Mouse (Mus musculus): ENCODE measurements at regions not wholly inside any gene's neighbourhood (a gene's known extent, or its start where the extent isn't known, plus 50 kb on each side); places are given as distances from the start of the nearest gene placed in this dataset.

- no peak for DNase-seq (ENCODE audit: low read depth, low spot score)
These were observed 139.3 kb upstream of the Prox1 start for GRCm38 (mm10) chr1:190309831-190310230.

DNA sequence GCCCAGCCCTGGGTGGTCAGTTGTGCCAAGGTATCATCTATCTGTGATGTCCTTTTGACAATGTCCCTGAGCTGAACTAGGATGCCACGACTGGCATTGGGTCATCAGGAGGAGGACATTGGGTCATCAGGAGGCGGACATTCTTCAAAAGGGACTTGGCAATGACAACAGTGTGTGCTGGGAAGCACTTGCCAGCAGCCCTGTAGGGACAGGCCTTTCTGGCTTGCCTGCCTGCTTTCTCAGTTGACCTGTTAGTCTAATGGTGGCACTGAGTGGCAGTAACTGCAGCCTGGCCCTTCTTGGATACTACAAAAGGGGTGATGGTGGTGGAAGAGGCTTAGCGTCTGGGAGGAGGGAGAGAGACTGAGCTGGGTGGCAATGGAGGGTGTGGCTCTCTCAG, 137.2 kb upstream of the Prox1 start:
- no peak for DNase-seq (ENCODE audit: low read depth, low spot score)

- peak; percentile 30 for DNase-seq (ENCODE audit: low read depth, low spot score)
These were observed 127.3 kb upstream of the Prox1 start for GRCm38 (mm10) chr1:190297666-190298327.

- no peak for DNase-seq (ENCODE audit: low read depth, low spot score)
These were observed 119.5 kb upstream of the Prox1 start for GRCm38 (mm10) chr1:190290061-190290460.

DNA sequence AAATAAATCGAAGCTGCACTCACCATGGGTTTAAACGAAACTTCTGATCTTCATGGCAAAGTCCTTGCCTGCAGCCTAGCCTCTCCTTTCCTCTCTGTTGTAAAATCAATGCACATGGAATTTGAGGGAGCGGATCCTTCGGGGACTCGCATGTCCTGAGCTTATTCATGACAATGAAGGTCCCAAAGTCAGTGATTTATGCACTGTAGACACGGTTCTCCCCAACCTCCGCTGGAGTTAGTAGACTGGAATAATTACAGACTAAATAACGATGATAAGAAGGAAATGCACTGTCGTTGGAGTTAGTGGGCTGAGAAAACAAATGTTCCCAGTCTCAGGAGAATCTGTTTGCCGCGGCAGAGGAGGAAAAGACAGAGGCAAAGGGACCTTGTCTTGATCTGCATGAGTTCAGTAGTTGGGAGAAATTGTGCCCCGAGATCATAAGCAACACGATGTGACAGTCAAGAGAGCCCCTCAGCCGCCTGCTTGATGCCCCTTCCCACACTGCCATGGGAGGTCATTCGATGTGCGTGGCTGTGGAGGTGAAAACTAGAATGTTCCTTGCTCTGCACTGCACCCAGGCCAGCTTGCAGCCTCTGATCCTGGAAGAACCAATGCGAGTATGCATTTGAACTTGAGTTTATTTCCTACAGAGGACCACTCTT, 116.1 kb upstream of the Prox1 start:
- DNase-seq (ENCODE audit: low read depth, low spot score), result no peak

DNA sequence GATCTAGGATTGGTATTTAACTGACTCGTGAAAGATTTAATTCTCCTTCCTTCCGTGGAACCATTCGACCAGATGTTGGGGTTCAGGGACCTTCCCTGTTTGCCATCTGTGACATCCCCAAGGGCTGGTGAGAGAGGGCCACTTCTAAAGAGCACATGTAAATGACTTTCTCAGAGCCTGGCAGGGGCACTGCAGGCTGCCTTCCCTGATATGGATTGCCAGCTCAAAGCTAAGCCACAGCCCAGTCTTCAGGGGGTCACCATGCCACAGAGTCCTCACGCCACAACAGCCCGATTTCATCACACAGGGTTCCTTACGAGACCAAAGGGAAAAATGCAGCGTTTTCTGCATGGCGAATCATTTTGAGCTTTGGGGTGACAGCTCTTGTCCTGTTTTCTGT, 115.1 kb upstream of the Prox1 start:
- DNase-seq (ENCODE audit: low read depth, low spot score), result no peak

DNA sequence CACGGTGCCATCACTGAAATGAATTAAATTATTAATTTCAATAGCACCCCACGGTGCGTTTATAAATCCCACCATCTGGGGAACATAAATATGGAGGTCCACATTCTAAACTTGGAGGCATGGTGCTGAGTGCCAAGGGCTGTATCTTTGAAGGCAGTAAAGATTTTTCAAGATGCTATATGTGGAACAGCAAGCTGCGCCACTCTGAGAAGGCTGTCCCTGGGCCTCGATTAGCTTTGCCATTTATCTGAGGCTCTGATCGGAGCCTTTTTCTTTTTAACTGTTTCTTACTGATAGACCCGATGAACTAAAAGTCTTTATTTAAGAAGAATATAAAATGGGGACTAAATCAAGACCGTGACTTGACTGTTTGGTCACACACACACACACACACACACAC, 114.5 kb upstream of the Prox1 start:
- DNase-seq (ENCODE audit: low read depth, low spot score), result no peak

GRCm38 (mm10) chr1:190284138-190284537, 113.6 kb upstream of the Prox1 start:
- DNase-seq (ENCODE audit: low read depth, low spot score), result no peak

- DNase-seq (ENCODE audit: low read depth, low spot score), result peak; percentile 93
These were observed 109.8 kb upstream of the Prox1 start for GRCm38 (mm10) chr1:190280081-190280858.

DNA sequence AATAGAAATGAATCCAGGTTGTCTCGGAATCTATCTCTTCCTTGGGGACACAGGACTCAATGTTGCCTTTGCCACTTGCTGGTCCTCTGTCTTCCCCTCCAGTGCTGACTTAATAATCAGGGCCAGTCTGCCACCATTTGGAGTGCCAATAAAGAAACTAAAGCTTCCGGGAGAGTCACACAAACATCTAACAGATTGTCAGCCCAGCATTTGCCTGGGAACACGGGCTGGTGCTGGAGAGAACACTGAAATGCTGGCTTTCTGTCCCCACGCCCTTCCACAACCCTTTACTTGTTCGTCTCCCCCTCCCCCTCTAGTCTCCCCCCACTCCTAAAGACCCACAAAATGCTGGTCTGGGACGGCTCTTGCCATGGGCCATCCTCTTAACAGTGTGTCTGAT, 104.4 kb upstream of the Prox1 start:
- peak; percentile 12 for DNase-seq (ENCODE audit: low read depth, low spot score)

DNA sequence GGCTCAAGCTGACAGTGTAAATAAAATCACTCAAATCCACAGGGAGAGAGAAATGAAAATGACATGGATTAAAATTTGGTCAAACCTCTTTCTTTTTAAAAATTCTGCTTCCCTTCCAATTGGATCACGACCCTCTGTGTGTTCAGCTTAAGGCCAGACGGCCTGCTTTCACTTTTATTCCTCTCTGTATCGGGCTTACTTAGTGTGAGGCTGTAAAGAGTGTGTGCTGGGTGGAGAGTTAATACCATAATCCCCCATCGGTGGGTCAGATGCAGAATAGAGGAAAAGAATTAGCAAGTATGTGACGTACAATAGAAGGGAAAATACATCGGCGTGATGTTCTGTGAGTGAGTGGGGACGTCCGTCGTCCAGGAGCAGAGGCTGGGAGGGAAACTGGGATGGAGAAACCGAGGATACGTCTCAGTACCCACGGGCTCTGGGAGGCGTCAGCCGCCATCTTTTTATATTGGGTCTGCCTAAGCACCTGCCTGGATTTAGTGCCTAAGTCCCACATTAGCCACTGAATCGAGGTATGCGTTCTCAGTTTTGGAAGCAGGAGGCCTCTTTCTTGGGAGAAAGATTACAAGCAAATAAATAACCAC, 100.4 kb upstream of the Prox1 start:
- DNase-seq (ENCODE audit: low read depth, low spot score), result no peak

GRCm38 (mm10) chr1:190269181-190269580, 98.7 kb upstream of the Prox1 start:
- no peak for DNase-seq (ENCODE audit: low read depth, low spot score)

GRCm38 (mm10) chr1:190265085-190265780, 94.7 kb upstream of the Prox1 start:
- peak; percentile 46 for DNase-seq (ENCODE audit: low read depth, low spot score)

DNA sequence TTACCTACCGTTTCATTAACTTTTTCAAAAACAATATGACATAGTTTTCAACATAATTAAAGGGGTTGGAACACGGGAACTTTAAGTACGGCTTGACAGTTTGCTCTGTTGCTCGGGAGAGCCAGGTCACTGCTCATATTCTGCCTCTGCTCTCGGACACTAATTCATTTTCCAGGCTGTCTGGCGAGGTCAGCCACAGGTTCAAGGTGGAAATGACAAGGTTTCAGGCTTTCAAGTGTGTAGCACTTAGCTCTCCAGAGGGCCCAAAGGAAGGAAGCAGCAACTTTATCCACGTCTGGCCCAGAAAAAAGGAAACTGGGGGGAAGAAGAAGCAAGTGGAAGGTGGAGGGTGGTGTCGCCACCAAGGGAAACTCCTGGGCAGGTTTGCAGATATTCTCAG, 94.0 kb upstream of the Prox1 start:
- DNase-seq (ENCODE audit: low read depth, low spot score), result no peak

- no peak for DNase-seq (ENCODE audit: low read depth, low spot score)
These were observed 93.1 kb upstream of the Prox1 start for GRCm38 (mm10) chr1:190263620-190264019.

- DNase-seq (ENCODE audit: low read depth, low spot score), result peak; percentile 58
These were observed 89.1 kb upstream of the Prox1 start for GRCm38 (mm10) chr1:190259576-190259975.

DNA sequence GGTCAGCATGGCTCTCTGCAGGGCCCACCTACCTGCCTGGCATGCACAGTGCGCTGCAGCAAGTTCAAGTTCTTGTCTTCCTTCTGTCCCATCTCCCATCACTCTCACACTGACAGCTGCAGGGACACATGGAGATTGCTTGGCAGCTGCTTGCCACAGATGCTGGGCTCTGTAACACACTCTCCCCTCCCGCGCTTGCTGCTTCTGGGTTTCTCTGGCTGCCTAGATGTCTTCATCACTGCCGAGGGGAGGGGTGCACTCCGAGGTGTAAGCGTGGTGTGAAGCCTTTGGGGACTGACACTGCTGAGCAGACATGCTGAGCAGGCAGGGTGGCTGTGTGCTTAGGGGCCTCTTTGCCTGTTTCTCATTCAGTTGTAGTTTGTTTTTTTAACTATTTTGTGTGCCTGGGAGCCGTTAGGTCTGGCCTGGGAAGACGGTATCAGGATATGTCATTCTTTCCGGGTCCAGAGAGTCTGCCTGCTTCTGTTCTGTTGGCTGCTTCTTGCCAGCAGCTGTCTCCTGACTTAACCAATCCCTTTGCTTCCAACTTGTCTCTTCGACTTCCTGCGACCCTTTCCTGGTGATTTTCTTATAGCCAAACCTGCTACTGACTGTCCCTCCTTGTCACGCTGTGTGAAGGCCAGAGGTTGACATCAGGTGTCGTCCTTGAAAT, 80.2 kb upstream of the Prox1 start:
- DNase-seq (ENCODE audit: low read depth, low spot score), result peak; percentile 64

DNA sequence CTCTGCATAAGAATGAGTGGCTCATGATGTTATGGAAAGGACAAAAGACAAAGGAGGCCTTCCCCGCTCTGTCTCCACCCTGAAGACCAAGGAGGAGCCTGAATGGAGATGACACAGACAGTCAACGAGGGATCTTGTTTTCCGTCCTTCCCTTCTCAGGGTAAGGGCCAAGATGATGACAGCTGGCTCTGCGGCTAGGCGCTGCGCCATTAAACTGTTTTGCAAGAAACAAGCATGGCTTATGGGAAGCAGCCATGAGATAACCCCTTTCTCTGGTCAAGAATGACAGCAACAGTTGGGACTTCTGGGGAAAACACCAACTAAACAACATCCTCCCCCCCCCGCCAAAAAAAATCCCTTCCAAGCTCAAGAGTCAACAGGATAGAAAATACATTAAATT, 72.0 kb upstream of the Prox1 start:
- peak; percentile 48 for DNase-seq (ENCODE audit: low read depth, low spot score)

DNA sequence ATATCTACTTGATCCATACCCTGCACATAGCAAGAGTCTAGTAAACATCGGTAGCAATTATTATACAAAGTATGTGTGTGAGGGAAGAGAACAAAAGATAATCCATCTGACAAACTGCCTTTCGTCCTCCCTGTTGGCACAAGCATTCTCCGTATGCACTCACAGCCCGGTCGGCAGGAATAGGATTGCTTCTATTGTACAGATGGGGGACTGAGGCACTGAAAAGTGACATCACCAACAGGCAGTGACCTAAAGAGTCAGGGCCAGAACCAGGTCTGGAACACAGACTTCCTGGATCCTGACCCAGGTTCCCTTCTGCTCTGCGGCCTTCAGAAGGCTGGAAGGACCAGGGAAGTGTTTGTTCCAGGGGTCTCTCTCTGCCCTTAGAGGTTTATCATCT, 69.3 kb upstream of the Prox1 start:
- DNase-seq (ENCODE audit: low read depth, low spot score), result no peak

GRCm38 (mm10) chr1:190230866-190231265, 60.4 kb upstream of the Prox1 start:
- DNase-seq (ENCODE audit: low read depth, low spot score), result no peak

DNA sequence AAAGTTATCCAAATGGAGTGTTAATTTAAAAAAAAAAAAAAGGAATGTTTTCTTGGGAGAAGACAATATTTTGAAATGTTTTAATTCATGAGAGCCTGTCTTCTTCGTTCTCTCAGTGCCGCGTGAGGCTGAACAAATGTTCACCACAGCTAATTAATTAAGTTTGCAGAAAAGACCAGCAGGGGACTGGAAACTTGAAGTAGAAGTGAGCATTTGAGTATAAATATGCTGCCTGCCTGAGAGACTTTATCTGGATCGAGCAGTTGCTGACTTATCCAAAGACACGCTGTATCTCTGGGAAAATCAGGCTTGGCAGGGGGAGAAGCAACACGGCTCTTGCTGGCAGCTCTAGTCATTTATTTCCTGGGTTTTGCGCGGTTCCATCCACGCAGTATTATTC, 49.9 kb upstream of the Prox1 start:
- DNase-seq (ENCODE audit: low read depth, low spot score), result peak; percentile 35
